Mouse (Mus musculus): Measurements from ENCODE around the gene Gja5. TPM values are rescaled to one million over a fixed set of nuclear protein-coding genes. Genes with fewer than 3 reads are reported as not detected.
"Not testable (repeated sequence)": the region's sequence is repeated elsewhere in the genome, so short reads cannot be mapped to it uniquely, and the experiment has no call there.

Gene Gja5
- polyA plus RNA-seq, 1 experiment from 2014 or later: 48.3 TPM

DNA sequence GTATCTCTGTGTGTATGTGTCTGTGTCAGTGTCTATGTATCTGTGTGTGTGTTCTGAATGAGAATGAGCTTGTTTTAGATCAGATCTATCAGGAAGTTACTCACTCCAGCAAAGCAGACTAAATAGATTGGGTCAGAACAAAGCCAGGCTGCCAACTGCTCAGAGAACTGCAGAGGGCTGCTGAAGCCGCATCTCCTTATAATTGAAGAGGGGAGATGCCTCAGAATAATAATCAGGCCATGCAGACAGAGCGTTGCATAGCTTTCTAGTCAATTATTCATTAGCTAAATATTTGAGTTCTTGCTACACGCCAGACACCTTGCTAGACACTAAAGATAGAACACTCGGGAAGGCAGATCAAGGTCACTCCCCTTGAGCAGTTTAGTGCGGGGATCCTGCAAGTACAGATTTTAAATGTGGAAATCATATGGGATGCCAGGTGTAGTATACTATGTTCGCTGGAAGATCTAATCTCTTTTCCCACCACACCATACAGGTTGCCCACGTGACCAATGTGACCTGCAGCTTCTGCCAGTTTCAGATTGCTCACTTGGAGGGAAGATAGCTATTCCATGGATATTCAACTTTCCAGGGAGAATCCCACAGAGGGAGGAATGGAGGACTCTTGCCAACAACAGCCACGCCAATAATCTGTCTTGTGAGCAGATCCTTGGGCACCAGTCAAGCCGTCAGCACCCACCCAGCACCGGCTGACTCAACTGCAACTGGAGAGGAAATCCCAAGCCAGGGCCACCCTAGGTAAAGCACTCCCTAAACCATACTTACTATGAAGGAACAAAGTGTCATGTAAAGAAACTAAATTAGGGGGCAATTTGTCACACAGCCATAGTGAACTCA lies 196.5 kb downstream of the Gja5 start:
- no peak for TF ChIP-seq CTCF (IDR thresholded peaks at IDR 0.05)
- TF ChIP-seq EP300 (IDR thresholded peaks at IDR 0.05): no peak
- WGBS: 56% methylated on average over 10 of the region's 10 CpGs
- DNase-seq (ENCODE audit: low spot score): peak; percentile 9
- no peak overlapping the region for H3K27ac ChIP-seq (ENCODE audit: low read length)
- no peaks in the 10 kb centered on the region for H3K36me3 ChIP-seq (ENCODE audit: insufficient read depth, low read length)
- no peak overlapping the region for H3K9ac ChIP-seq (replicated peaks; ENCODE audit: low read depth)
- H3K4me1 ChIP-seq (ENCODE audit: insufficient read depth, low read depth, low read length): no peaks in the 10 kb centered on the region
- no peak overlapping the region for H3K4me2 ChIP-seq (replicated peaks; ENCODE audit: low read depth, low read length)
- ATAC-seq: no peak
- H3K9me3 ChIP-seq (ENCODE audit: low read length): no peaks in the 10 kb centered on the region
- H3K4me3 ChIP-seq (ENCODE audit: low read depth, low read length): no peak overlapping the region
- H3K27me3 ChIP-seq (replicated peaks; ENCODE audit: insufficient read depth, low read length): no peaks in the 10 kb centered on the region

DNA sequence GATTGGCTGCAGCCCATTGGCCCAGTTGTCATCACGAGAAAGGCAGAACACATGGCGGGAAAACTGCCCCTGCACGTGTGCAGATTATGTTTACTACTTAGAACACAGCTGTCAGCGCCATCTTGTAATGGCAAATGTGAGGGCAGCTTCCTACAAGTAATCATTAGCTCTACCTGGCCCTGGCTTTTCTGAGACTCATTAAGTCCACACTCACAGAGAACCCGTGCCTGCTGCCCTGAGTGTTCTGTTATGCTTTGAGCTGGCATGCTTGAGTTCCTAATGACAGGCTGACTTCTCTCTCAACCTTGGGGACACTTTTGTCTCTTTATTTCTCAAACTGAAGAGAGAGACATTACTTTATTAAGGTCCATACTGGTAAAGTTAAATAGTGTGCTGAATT lies 199.5 kb downstream of the Gja5 start:
- not testable (repeated sequence) for H3K4me1 ChIP-seq (ENCODE audit: insufficient read depth, low read depth, low read length); H3K4me3 ChIP-seq (ENCODE audit: low read depth, low read length); H3K36me3 ChIP-seq (ENCODE audit: insufficient read depth, low read length); ATAC-seq; H3K9me3 ChIP-seq (ENCODE audit: low read length); H3K27ac ChIP-seq (ENCODE audit: low read length); DNase-seq (ENCODE audit: low spot score); H3K27me3 ChIP-seq (replicated peaks; ENCODE audit: insufficient read depth, low read length); H3K9ac ChIP-seq (replicated peaks; ENCODE audit: low read depth); H3K4me2 ChIP-seq (replicated peaks; ENCODE audit: low read depth, low read length)
- WGBS: 83% methylated on average over 2 of the region's 5 CpGs

DNA sequence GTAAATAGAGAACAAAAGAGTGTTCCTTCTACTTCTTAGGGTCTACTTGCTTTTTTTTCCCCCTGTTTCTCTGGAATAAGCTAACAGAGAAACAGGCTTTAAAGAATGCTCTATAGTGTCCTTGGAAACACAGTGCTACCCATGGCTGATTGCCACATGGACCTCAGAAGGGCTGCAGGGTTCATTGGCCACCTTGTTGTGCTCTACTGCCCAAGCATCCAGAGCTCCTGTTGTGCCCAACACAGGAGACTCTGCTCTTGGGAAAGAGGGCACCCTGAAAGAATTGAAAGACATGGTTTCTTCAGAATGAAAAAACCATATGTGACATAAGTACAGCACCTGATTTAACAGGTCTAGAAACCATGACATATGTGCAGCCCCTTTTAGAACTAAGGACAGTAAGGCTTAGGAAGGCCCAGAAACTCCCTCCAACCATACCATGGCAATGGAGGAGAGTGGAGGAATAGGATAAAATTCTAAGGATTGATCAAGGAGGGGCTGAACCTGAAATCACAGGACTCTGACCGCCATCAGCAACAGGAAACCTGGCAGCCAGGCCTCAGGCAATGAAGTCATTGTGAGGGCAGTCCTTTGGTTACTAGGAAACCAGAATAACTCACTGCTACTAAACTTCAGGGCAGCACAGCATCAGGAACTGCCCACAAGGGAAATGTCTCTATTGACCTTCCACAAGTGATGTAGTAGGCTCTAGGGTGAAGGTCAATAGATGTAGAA lies 200.4 kb downstream of the Gja5 start:
- H3K27me3 ChIP-seq (replicated peaks; ENCODE audit: insufficient read depth, low read length): no peaks in the 10 kb centered on the region
- TF ChIP-seq CTCF (IDR thresholded peaks at IDR 0.05) (no peak), EP300 (IDR thresholded peaks at IDR 0.05) (no peak)
- no peak for DNase-seq (ENCODE audit: low spot score)
- H3K27ac ChIP-seq (ENCODE audit: low read length): no peak overlapping the region
- no peak overlapping the region for H3K4me2 ChIP-seq (replicated peaks; ENCODE audit: low read depth, low read length)
- H3K9ac ChIP-seq (replicated peaks; ENCODE audit: low read depth): no peak overlapping the region
- ATAC-seq: no peak
- no peak overlapping the region for H3K4me3 ChIP-seq (ENCODE audit: low read depth, low read length)
- H3K9me3 ChIP-seq (ENCODE audit: low read length): no peaks in the 10 kb centered on the region
- H3K36me3 ChIP-seq (ENCODE audit: insufficient read depth, low read length): no peaks in the 10 kb centered on the region
- H3K4me1 ChIP-seq (ENCODE audit: insufficient read depth, low read depth, low read length): no peaks in the 10 kb centered on the region
- WGBS: 64% methylated on average over 1 of the region's 1 CpGs

DNA sequence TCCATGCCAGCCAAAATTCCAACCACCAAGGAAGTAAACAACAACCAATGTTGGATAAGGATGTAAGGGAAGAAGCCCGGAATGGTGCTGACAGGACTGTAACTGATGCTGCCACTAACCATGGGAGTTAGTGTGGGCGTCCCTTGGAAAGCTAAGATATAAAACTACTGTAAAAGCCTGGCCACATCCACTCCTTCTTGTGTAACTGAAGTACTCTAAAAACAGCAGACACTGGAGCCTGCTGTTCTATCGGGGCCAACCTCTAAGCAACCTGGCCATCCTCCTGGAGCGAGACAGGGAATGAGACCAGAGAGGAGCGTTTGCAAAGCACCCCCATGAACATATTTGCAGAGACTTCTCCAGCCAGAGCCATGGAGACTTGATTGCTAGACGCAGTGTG lies 213.0 kb downstream of the Gja5 start:
- ATAC-seq (no peak), DNase-seq (ENCODE audit: low spot score) (no peak)
- Histone ChIP-seq H3K36me3 (ENCODE audit: insufficient read depth, low read length) (no peaks in the 10 kb centered on the region), H3K9ac (replicated peaks; ENCODE audit: low read depth) (no peak overlapping the region), H3K4me1 (ENCODE audit: insufficient read depth, low read depth, low read length) (no peaks in the 10 kb centered on the region), H3K27ac (ENCODE audit: low read length) (no peak overlapping the region), H3K4me2 (replicated peaks; ENCODE audit: low read depth, low read length) (no peak overlapping the region), H3K27me3 (replicated peaks; ENCODE audit: insufficient read depth, low read length) (no peaks in the 10 kb centered on the region), H3K4me3 (ENCODE audit: low read depth, low read length) (no peak overlapping the region), H3K9me3 (ENCODE audit: low read length) (no peaks in the 10 kb centered on the region)
- TF ChIP-seq CTCF (IDR thresholded peaks at IDR 0.05) (no peak), EP300 (IDR thresholded peaks at IDR 0.05) (no peak)
- 79% methylated on average over 6 of the region's 6 CpGs for WGBS

DNA sequence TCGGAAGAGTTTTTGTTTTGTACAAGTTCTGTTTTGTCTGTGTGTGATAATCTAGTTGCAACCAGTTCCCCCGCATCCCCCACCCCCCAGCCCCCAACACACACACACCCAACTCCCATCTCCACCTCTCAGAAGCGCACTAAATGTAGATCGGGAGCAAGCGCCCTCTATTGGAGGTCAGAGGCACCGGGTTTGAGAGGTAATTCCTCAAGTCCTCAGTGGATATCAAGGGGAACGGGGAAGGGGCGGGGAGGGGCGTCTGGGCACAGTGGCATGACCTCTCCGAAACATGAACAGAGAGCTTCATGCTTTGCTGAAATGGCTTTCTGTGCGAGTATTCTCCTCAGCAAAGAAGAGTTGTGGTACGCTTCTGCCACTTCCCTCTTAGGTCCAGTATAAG lies 213.8 kb downstream of the Gja5 start:
- ATAC-seq: no peak
- WGBS: 58% methylated on average over 12 of the region's 12 CpGs
- H3K36me3 ChIP-seq (ENCODE audit: insufficient read depth, low read length): no peaks in the 10 kb centered on the region

DNA sequence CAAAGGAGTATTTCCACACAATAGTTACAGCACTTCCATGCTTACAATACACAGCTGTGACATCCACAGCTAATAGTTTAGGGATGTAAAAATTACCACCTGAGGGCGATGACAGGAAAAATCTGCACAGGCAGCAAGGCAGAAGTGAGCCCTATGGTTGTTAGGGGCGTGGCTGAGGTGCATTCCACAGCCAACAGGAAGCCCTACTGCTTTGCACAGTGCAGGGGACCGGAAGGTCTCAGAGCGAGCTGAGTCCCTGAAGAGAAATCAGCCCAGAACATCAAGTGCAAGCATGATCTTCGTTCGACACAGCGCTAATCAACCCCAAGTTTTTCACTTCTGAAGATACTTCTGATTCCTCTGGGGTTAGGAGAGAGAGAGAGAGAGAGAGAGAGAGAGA lies 219.7 kb downstream of the Gja5 start:
- H3K4me3 ChIP-seq (ENCODE audit: low read depth, low read length): no peak overlapping the region
- H3K9ac ChIP-seq (replicated peaks; ENCODE audit: low read depth): no peak overlapping the region
- peak; percentile 39 for DNase-seq (ENCODE audit: low spot score)
- TF ChIP-seq CTCF (IDR thresholded peaks at IDR 0.05) (peak; percentile 6; the same call in 1 of the 2 replicates), EP300 (IDR thresholded peaks at IDR 0.05) (no peak)
- ATAC-seq: peak; percentile 62; the same call in 1 of the 2 replicates
- H3K27ac ChIP-seq (ENCODE audit: low read length): no peak overlapping the region
- H3K27me3 ChIP-seq (replicated peaks; ENCODE audit: insufficient read depth, low read length): no peaks in the 10 kb centered on the region
- no peak overlapping the region for H3K4me2 ChIP-seq (replicated peaks; ENCODE audit: low read depth, low read length)
- H3K4me1 ChIP-seq (ENCODE audit: insufficient read depth, low read depth, low read length): no peaks in the 10 kb centered on the region
- H3K9me3 ChIP-seq (ENCODE audit: low read length): no peaks in the 10 kb centered on the region
- 22% methylated on average over 7 of the region's 7 CpGs for WGBS
- no peaks in the 10 kb centered on the region for H3K36me3 ChIP-seq (ENCODE audit: insufficient read depth, low read length)

More for the DNA sequence above, 213.8 kb downstream of the Gja5 start:
- no peak overlapping the region for H3K4me2 ChIP-seq (replicated peaks; ENCODE audit: low read depth, low read length)
- H3K4me3 ChIP-seq (ENCODE audit: low read depth, low read length): no peak overlapping the region
- no peaks in the 10 kb centered on the region for H3K4me1 ChIP-seq (ENCODE audit: insufficient read depth, low read depth, low read length)
- TF ChIP-seq CTCF (IDR thresholded peaks at IDR 0.05) (peak; percentile 37), EP300 (IDR thresholded peaks at IDR 0.05) (no peak)
- DNase-seq (ENCODE audit: low spot score): no peak
- H3K27ac ChIP-seq (ENCODE audit: low read length): no peak overlapping the region
- H3K9me3 ChIP-seq (ENCODE audit: low read length): no peaks in the 10 kb centered on the region
- no peaks in the 10 kb centered on the region for H3K27me3 ChIP-seq (replicated peaks; ENCODE audit: insufficient read depth, low read length)
- no peak overlapping the region for H3K9ac ChIP-seq (replicated peaks; ENCODE audit: low read depth)

Other genes with a start within 250 kb of the Gja5 start
- 0.42 and 0.44 TPM in 2 replicates for gene Ankrd35, start 234.6 kb upstream of the Gja5 start, polyA plus RNA-seq (2015; fragmentation: Nextera tagmentation; extraction: Ambion mirVana)
- 26.9 and 31.1 TPM in 2 replicates for gene Pias3, start 208.3 kb upstream of the Gja5 start, polyA plus RNA-seq (2015; fragmentation: Nextera tagmentation; extraction: Ambion mirVana)
- gene Nudt17, start 196.1 kb upstream of the Gja5 start, polyA plus RNA-seq (2015; fragmentation: Nextera tagmentation; extraction: Ambion mirVana): 5.3 and 5.8 TPM in 2 replicates
- gene Polr3c, start 177.1 kb upstream of the Gja5 start, polyA plus RNA-seq (2015; fragmentation: Nextera tagmentation; extraction: Ambion mirVana): 17.9 and 19.2 TPM in 2 replicates
- 42.8 and 43.3 TPM in 2 replicates for gene Rnf115, start 177.0 kb upstream of the Gja5 start, polyA plus RNA-seq (2015; fragmentation: Nextera tagmentation; extraction: Ambion mirVana)
- gene Pdzk1, start 75.4 kb upstream of the Gja5 start, polyA plus RNA-seq (2015; fragmentation: Nextera tagmentation; extraction: Ambion mirVana): 0.06 and 0.17 TPM in 2 replicates
- 0.39 and 0.42 TPM in 2 replicates for gene Cd160, start 75.3 kb upstream of the Gja5 start, polyA plus RNA-seq (2015; fragmentation: Nextera tagmentation; extraction: Ambion mirVana)
- 20.9 and 26.4 TPM in 2 replicates for gene Gpr89, start 653 bp downstream of the Gja5 start, polyA plus RNA-seq (2015; fragmentation: Nextera tagmentation; extraction: Ambion mirVana)
- not detected in 2 replicates for gene Gja8, start 21.3 kb downstream of the Gja5 start, polyA plus RNA-seq (2015; fragmentation: Nextera tagmentation; extraction: Ambion mirVana)